Mouse (Mus musculus): Measurements from ENCODE around the gene Atxn2l.

Gene Atxn2l

DNA sequence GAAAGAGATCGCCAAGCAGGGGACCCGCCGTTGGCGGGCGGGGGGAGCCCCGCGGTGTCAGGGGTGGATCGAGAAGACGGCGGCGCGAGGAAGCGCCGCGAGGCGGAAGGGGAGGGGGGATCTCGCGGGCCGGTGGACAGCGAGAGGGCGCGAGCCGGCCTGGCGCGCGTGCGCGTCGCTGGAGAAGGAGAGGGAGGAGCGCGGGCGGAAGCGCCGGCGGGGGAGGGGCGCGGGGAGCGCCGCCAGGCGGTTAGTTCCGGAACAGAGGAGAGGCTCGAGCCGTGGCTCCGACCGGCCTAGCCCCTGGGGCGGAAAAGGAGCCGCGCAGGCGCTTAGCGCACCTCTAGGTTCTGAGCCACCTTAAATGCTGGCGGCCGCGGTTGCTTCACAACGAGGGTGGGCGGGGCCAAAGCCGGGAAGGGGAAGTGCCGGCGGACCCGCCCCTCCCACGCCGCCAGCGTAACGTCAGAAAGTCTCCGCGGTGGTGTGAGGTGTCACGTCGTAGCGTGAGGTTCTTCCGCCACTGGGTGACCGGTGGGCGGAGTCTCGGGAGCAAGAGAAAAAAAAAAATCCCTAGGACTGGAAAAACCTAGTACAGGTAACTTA is at the start of gene Atxn2l:
Atxn2l (minus strand) TSS at position 165 of the 606 bp plus-strand sequence.
- DNase-seq: peak; percentile 99 to 100

- DNase-seq: no peak
These were observed 42.4 kb upstream of the Atxn2l start for GRCm38 (mm10) chr7:126545631-126546030.

DNA sequence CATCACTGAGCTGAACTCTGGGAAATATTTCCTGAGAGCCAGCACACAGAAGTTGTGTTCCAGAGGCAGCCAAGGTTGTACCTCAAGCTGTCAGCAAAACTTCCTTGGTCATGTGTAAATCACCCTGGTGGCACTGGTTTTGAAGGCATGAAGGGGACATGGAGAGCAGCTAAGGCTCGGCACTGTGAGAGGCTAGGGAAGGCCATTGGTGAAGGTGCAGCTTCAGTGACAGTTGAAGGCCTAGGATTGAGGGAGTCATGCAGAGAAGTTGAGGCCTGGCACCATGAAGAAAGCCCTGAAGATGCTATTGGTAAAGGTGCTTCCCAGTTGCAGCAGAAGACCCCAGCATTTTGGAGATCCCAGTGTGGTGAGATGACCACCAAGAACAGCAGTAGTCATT is 38.4 kb upstream of the Atxn2l start:
- no peak for DNase-seq

- no peak for DNase-seq
These were observed 34.8 kb upstream of the Atxn2l start for GRCm38 (mm10) chr7:126537820-126538585.

DNA sequence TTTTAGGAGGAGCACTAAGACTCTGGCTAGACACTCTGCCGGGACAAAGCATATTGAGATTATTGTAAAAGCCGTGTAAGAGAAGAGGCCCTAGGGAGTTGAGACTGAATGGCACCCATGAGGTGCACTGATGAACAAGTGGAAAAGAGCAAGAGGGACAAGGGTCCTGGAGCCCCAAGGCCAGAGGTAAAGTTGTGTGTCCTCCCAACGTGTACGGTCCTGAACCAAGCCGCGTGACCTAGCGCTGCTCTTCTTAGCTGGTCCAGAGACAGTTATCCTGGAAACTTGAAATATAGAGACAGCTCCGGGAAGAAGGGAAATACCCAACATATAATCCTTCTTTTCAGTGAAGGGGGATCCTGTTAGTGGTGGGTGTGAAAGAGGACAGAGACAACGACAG is 33.2 kb upstream of the Atxn2l start:
- DNase-seq: no peak

DNA sequence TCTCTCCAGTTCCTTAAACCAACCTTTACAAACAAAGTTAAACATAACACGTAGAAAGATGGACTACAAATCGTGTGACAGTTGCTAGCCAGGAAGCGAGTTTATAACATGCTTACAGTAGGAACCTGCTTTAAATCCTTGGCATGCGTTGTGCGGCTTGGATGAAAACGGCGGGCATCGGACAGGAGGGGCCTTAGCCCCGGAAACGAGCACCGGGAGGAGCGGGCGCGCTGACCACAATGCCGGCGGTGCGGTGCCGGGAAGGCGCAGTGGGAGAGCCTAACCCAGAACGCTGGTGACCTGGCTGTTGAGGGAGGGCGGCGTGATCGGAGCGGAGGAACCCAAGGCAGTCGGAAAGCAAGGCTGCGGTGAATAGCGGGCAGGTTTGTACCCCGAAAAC is 32.5 kb upstream of the Atxn2l start:
- DNase-seq: peak in 1 of 2 experiments; percentile 17

DNA sequence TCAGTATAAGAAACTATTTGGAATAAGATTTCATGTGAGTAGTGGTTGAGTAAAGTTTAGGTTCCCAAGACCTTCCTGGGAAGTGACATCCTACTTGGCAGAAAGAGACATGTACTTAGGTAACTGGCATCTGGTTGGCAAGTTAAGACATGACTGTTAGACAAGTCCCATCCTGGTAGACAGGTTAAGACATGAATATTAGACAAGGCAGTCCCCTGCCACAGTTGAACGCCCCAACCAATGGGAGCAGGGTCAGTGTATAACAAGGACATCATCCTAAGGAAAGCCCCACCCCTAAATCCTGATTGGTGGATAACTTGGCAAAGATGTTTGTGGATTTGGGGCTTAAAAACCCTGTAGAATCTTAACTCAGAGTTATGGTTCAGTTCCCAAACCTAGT is 30.2 kb upstream of the Atxn2l start:
- DNase-seq: no peak

DNA sequence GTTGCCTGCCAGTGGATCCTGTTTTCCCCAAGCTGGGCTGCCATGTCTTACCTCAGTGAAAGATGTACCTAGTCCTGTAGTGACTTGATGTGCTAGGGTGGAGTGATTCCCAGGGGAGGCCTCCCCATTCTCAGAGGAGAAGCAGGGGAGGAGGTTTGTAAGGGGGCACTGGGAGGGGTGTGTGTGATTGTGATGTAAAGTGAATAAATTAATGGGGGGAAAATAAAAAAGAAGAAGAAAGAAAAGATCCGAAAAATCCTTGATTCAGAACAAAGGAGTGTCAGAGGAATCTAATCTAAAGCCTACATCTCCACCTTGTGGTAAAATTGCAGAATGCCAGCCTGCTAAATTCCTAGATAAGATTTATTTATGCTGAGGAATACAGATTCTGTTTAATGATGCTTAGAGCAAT is 24.9 kb upstream of the Atxn2l start:
- peak in 1 of 2 experiments; percentile 29 for DNase-seq

GRCm38 (mm10) chr7:126523316-126523715 is 20.1 kb upstream of the Atxn2l start:
- no peak for DNase-seq

GRCm38 (mm10) chr7:126519513-126519912 is 16.3 kb upstream of the Atxn2l start:
- DNase-seq: no peak

- no peak for DNase-seq
These were observed 15.2 kb upstream of the Atxn2l start for GRCm38 (mm10) chr7:126518261-126518941.

GRCm38 (mm10) chr7:126511287-126511686 is 8.1 kb upstream of the Atxn2l start:
- no peak for DNase-seq

- DNase-seq: no peak
These were observed 4.0 kb upstream of the Atxn2l start for GRCm38 (mm10) chr7:126507126-126507778.

GRCm38 (mm10) chr7:126504913-126505312 is 1.7 kb upstream of the Atxn2l start:
- DNase-seq: no peak

DNA sequence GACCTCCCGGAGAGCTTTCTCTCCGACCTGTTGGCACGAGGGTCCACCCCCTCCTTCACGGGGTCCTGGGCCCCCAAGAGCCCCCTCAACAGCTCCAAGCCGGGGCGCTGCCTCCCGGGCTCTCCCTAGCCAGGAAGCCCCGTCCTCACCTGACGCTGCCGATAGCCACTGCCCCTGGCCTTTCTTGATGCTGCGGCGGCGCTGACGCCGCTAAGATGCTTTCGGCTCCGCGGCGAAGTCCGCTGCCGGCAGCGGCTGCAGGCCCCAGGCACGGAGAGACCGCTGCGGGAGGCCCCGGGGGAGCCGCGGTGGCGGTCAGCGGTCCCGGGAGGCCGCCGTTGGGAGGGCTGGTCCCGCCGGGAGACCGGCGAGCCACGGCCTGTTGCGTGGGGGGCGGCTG is 486 bp downstream of the Atxn2l start:
- no peak for DNase-seq

DNA sequence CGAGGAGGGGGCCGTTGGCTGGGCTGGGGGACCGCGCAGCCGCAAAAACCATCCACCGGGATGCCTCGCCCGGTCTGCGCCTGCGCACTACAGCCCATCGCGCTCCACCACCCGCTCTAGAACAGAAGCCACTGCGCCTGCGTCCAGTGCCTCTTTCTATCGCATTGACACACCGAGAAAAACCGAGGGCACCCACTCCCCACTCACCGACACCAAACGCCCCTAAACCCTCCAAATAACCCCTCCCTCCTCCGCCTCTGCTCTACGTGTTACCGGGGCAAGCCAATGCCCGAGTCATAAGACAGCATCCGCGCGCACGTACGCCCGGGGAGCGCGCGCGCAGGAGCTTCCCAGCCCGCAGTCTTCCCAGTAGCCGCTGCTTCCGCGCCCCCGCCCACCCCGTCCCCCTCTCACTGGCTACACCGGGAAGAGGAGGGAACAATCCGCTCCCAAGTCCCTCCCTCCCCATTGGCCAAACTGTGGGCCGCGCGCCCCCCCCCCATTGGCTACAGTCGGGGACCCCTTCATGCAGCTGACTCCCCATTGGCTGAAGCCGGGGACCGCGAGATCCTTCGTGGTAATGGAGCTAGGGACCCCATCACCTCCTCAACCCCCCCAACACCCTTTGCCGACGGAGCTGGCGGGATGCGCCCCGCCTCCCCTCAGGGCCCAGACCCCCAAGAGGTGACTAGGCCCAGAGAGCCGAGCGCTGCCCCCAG is 1.1 kb downstream of the Atxn2l start:
- DNase-seq: peak; percentile 93 to 95

GRCm38 (mm10) chr7:126501684-126502022 is 1.6 kb downstream of the Atxn2l start:
- no peak for DNase-seq

- DNase-seq: no peak
These were observed 3.8 kb downstream of the Atxn2l start for GRCm38 (mm10) chr7:126499416-126499815.

GRCm38 (mm10) chr7:126497966-126498365 is 5.3 kb downstream of the Atxn2l start:
- no peak for DNase-seq

- DNase-seq: no peak
These were observed 6.8 kb downstream of the Atxn2l start for GRCm38 (mm10) chr7:126496475-126496874.

- DNase-seq: no peak
These were observed 9.1 kb downstream of the Atxn2l start for GRCm38 (mm10) chr7:126494120-126494519.

- no peak for DNase-seq
These were observed 11.3 kb downstream of the Atxn2l start for GRCm38 (mm10) chr7:126491973-126492372.

GRCm38 (mm10) chr7:126491005-126491404 is 12.2 kb downstream of the Atxn2l start:
- no peak for DNase-seq

Data from cerebellum, postnatal 36 days (tissue).